Mouse (Mus musculus) intestine, embryonic 14.5 days (tissue): ENCODE results near the gene Dmkn. TPM values are rescaled to one million over a fixed set of nuclear protein-coding genes. Genes with fewer than 3 reads are reported as not detected.
"Not testable (repeated sequence)": the region's sequence is repeated elsewhere in the genome, so short reads cannot be mapped to it uniquely, and the experiment has no call there.

Experiments
- ATAC-seq: fragments of 200-750 bp; cut with Nextera tagmentation; replicated peaks from 2 replicates; pipeline ENCODE4 v1.8.0; 2017; ENCODE audit warnings: low read depth, moderate number of reproducible peaks, moderate TSS enrichment, moderate library complexity; ENCODE audit not compliant: low FRiP score, low TSS enrichment
- DNase-seq: peaks from one replicate; pipeline ENCODE4 v3.0.0-alpha.2; 2018; ENCODE audit warnings: low spot score
- H3K27ac ChIP-seq: fragments of 300-500 bp; sonication (generic); 2 replicates; pipeline ENCODE4 v1.5.1; 2014; ENCODE audit warnings: low read depth, mild to moderate bottlenecking, control low read depth
- H3K27me3 ChIP-seq: fragments of 300-500 bp; sonication (generic); replicated peaks from 2 replicates; pipeline ENCODE4 v1.6.1; 2014; ENCODE audit warnings: low read length, control low read depth; ENCODE audit not compliant: control insufficient read depth, insufficient read depth
- H3K36me3 ChIP-seq: fragments of 300-500 bp; sonication (generic); 2 replicates; pipeline ENCODE4 v1.6.1; 2014; ENCODE audit warnings: low read length, control low read depth; ENCODE audit not compliant: control insufficient read depth, insufficient read depth
- H3K4me1 ChIP-seq: fragments of 300-500 bp; sonication (generic); replicated peaks from 2 replicates; pipeline ENCODE4 v1.6.1; 2014; ENCODE audit warnings: low read length, control low read depth, mixed read lengths; ENCODE audit not compliant: control insufficient read depth, insufficient read depth
- H3K4me2 ChIP-seq: fragments of 300-500 bp; sonication (generic); 2 replicates; pipeline ENCODE4 v1.6.1; 2014; ENCODE audit warnings: low read length
- H3K4me3 ChIP-seq: fragments of 300-500 bp; sonication (generic); 2 replicates; pipeline ENCODE4 v1.5.1; 2014; ENCODE audit warnings: low read depth, low read length, control low read depth, mixed read lengths
- H3K9ac ChIP-seq: fragments of 300-500 bp; sonication (generic); 2 replicates; pipeline ENCODE4 v1.6.1; 2014; ENCODE audit warnings: mild to moderate bottlenecking, low read length
- H3K9me3 ChIP-seq: fragments of 300-500 bp; sonication (generic); 2 replicates; pipeline ENCODE4 v1.6.1; 2016; ENCODE audit warnings: low read length, control low read depth; ENCODE audit not compliant: control insufficient read depth
- WGBS: fragments of 180-500 bp; shearing (Covaris S2); extraction: QIAGEN DNeasy Blood & Tissue Kit; methylation state at CpG from one replicate; pipeline ENCODE4 v1.1.7; 2014; 5-methylcytosine and 5-hydroxymethylcytosine counted together
- polyA plus RNA-seq: library from polyadenylated mRNA; unstranded; fragments of >200 nt; fragmentation: Nextera tagmentation; extraction: Ambion mirVana; gene quantifications from 2 replicates; pipeline ENCODE4 v1.2.1, GENCODE M21; 2014

Gene Dmkn
- polyA plus RNA-seq, 1 experiment from 2014 or later = 0.61 TPM

- ATAC-seq (peak; percentile 99), DNase-seq (peak; percentile 99)
- WGBS = under 1% methylated on average over 60 of the region's 60 CpGs
- Histone ChIP-seq H3K4me2 (peak within 1 kb of the TSS; percentile 77), H3K4me3 (peak within 1 kb of the TSS; percentile 85), H3K9me3 (no peaks in the 10 kb centered on the region), H3K4me1 (peaks cover 12% of the 10 kb centered on the region), H3K9ac (peak within 1 kb of the TSS; percentile 74), H3K27ac (peak within 1 kb of the TSS; percentile 88), H3K27me3 (no peaks in the 10 kb centered on the region), H3K36me3 (peaks cover 21% of the 10 kb centered on the region; the same call in 1 of the 2 replicates)
Measured at GRCm38 (mm10) chr7:30729396-30730063, 34.0 kb upstream of the Dmkn start, which contains the start of gene Tmem147. Gene Tmem147 (minus strand): TSS chr7:30729540.

GRCm38 (mm10) chr7:30730064-30730722 is 33.4 kb upstream of the Dmkn start:
- not testable (repeated sequence) for H3K27me3 ChIP-seq, ATAC-seq, H3K9me3 ChIP-seq, DNase-seq
- peaks cover 21% of the 10 kb centered on the region; the same call in 1 of the 2 replicates for H3K36me3 ChIP-seq
- peaks cover 12% of the 10 kb centered on the region for H3K4me1 ChIP-seq
- peak overlapping the region; percentile 88 for H3K27ac ChIP-seq
- WGBS = 19% methylated on average over 15 of the region's 22 CpGs
- H3K4me3 ChIP-seq = peak overlapping the region; percentile 85
- peak overlapping the region; percentile 77 for H3K4me2 ChIP-seq
- H3K9ac ChIP-seq = peak overlapping the region; percentile 74

- H3K27me3 ChIP-seq = no peaks in the 10 kb centered on the region
- WGBS = 89% methylated on average over 3 of the region's 3 CpGs
- no peaks in the 10 kb centered on the region for H3K9me3 ChIP-seq
- DNase-seq (no peak), ATAC-seq (no peak)
- no peak overlapping the region for H3K27ac ChIP-seq
- no peaks in the 10 kb centered on the region for H3K4me1 ChIP-seq
- no peak overlapping the region for H3K9ac ChIP-seq
- peaks cover 33% of the 10 kb centered on the region for H3K36me3 ChIP-seq
- H3K4me3 ChIP-seq = no peak overlapping the region
- no peak overlapping the region for H3K4me2 ChIP-seq
Measured at GRCm38 (mm10) chr7:30736211-30736610, 27.3 kb upstream of the Dmkn start.

- not testable (repeated sequence) for H3K4me2 ChIP-seq, H3K4me3 ChIP-seq, H3K27ac ChIP-seq, H3K36me3 ChIP-seq, ATAC-seq, H3K9me3 ChIP-seq, H3K9ac ChIP-seq, H3K27me3 ChIP-seq, H3K4me1 ChIP-seq, DNase-seq
- WGBS = 95% methylated on average over 2 of the region's 2 CpGs
Measured at GRCm38 (mm10) chr7:30742570-30742969, 21.0 kb upstream of the Dmkn start.

- not testable (repeated sequence) for ATAC-seq, H3K4me3 ChIP-seq, H3K9me3 ChIP-seq
Measured at GRCm38 (mm10) chr7:30743617-30744016, 19.9 kb upstream of the Dmkn start, which contains the start of gene Gapdhs. Gene Gapdhs (minus strand): TSS chr7:30743681.

GRCm38 (mm10) chr7:30744022-30744598 is 19.4 kb upstream of the Dmkn start:
- Histone ChIP-seq H3K36me3 (no peaks in the 10 kb centered on the region), H3K4me3 (no peak overlapping the region), H3K4me1 (0 out of 2 replicates have a peak, but pooled peaks cover 2% of the 10 kb centered on the region), H3K9me3 (no peaks in the 10 kb centered on the region), H3K4me2 (no peak overlapping the region), H3K27me3 (no peaks in the 10 kb centered on the region), H3K27ac (no peak overlapping the region), H3K9ac (no peak overlapping the region)
- WGBS = 29% methylated on average over 4 of the region's 4 CpGs
- ATAC-seq (no peak), DNase-seq (peak; percentile 62)

More at GRCm38 (mm10) chr7:30743617-30744016, 19.9 kb upstream of the Dmkn start, which contains the start of gene Gapdhs:
- not testable (repeated sequence) for H3K27me3 ChIP-seq, H3K27ac ChIP-seq, DNase-seq, H3K36me3 ChIP-seq, H3K4me2 ChIP-seq, H3K4me1 ChIP-seq, H3K9ac ChIP-seq
- 100% methylated on average over 1 of the region's 4 CpGs for WGBS

GRCm38 (mm10) chr7:30747525-30748204 is 15.9 kb upstream of the Dmkn start:
- no peaks in the 10 kb centered on the region for H3K27me3 ChIP-seq
- no peak overlapping the region for H3K9ac ChIP-seq
- H3K4me3 ChIP-seq = no peak overlapping the region
- no peaks in the 10 kb centered on the region for H3K9me3 ChIP-seq
- DNase-seq (no peak), ATAC-seq (no peak)
- H3K4me1 ChIP-seq = 0 out of 2 replicates have a peak, but pooled peaks cover 2% of the 10 kb centered on the region
- no peaks in the 10 kb centered on the region for H3K36me3 ChIP-seq
- H3K27ac ChIP-seq = no peak overlapping the region
- WGBS = 84% methylated on average over 7 of the region's 7 CpGs
- H3K4me2 ChIP-seq = no peak overlapping the region

- H3K36me3 ChIP-seq = 0 out of 2 replicates have a peak, but pooled peaks cover 2% of the 10 kb centered on the region
- WGBS = 72% methylated on average over 13 of the region's 13 CpGs
- H3K27me3 ChIP-seq = no peaks in the 10 kb centered on the region
- no peak for ATAC-seq
- no peak overlapping the region for H3K27ac ChIP-seq
- H3K9ac ChIP-seq = no peak overlapping the region
- H3K4me2 ChIP-seq = no peak overlapping the region
- H3K4me1 ChIP-seq = no peaks in the 10 kb centered on the region
- H3K9me3 ChIP-seq = peaks cover 7% of the 10 kb centered on the region
- no peak overlapping the region for H3K4me3 ChIP-seq
- DNase-seq = no peak
Measured at GRCm38 (mm10) chr7:30749824-30750606, 13.5 kb upstream of the Dmkn start.
